Mouse (Mus musculus): Measurements from ENCODE around the gene Rpia. TPM values are rescaled to one million over a fixed set of nuclear protein-coding genes. Genes with fewer than 3 reads are reported as not detected.

The Rpia gene
- total RNA-seq, 2 experiments from 2014 or later = 10.9 to 13.5 TPM

DNA sequence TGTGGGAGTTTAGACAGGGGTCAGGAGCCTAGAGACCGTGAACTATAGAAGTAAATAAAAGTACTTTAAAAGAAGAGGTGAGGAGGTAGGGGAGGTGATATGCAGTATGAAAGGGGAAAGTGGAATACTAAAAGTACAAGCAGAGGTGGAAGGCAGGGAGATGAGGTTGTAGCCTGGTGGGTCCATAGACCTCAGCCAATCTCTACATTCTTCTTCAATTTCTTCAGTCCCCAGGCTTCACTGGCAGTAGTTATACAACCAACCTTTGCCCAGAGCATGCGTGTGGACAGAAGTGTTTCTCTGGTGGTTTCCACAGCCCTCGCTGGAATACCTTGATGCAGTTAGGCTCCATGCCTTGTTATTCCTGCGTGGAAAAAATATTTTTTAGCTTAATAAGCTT lies 73.9 kb downstream of the Rpia start:
- intact Hi-C loops (cut with DNase I) = no loop called here
- DNase-seq (ENCODE audit: low spot score in 2 of 2) = no peak

DNA sequence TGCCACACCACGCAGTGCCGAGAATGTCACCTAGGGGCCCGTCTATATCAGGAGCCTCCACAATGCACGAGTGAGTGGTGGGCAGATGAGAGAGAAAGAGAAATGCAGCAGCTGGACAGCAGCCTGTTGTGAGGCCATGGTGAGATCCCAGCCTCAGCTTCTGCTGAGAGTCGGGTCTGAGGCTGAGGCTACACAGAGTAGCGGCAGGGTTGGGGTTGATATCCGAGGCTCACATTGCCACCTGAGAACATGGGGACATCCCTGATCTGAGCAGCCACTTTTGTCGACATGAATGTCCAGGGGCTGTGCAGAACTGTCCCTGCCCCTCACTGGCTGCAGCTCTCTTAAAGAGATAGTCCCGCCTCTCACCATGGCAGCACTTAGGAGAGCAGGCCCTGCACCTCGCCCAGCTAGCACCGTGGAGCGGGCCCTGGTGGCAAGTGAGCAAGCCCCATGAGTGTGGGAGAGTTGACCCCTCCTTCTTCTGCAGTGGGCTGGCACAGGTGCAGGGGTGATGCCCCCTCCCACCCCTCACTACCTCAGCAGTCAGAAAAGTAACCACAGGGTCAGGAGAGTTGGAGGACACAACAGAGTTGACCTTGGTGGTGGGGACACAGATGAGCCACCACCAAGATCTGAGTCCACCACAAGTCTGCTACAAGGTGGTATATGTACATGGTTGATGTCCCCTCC lies 75.2 kb downstream of the Rpia start:
- DNase-seq (ENCODE audit: low spot score in 2 of 2) = no peak
- intact Hi-C loops (cut with DNase I) = no loop called here

Other genes with a start within 250 kb of the Rpia start
- 10 to 100 TPM; 21.2 to 22.7 TPM for gene Eif2ak3, start 52.3 kb upstream of the Rpia start, total RNA-seq (2021)
- not detected for gene Tex37, start 126.7 kb upstream of the Rpia start, total RNA-seq (2021)
- not detected for gene Foxi3, start 164.3 kb upstream of the Rpia start, total RNA-seq (2021)

Data from left cerebral cortex, postnatal 14 days (tissue).